Mouse (Mus musculus): ENCODE data around the gene Rps15. TPM values are rescaled to one million over a fixed set of nuclear protein-coding genes. Genes with fewer than 3 reads are reported as not detected.
A peak's percentile ranks its signal among the peaks of the same experiment; 100 is the strongest.

Rps15 gene
- polyA plus RNA-seq, 1 experiment from 2014 or later: 828 TPM

GRCm38 (mm10) chr10:80299824-80300223, 7.6 kb downstream of the Rps15 start:
- Histone ChIP-seq H3K27me3 (ENCODE audit: control insufficient read depth, insufficient read depth, low read length) (peaks cover 64% of the 10 kb centered on the region), H3K9ac (ENCODE audit: low read depth, low read length) (no peak overlapping the region), H3K27ac (ENCODE audit: low read depth, low read length) (no peak overlapping the region), H3K9me3 (replicated peaks; ENCODE audit: control insufficient read depth, low read length) (no peaks in the 10 kb centered on the region), H3K4me2 (no peak overlapping the region), H3K4me1 (ENCODE audit: control insufficient read depth, insufficient read depth, low read length) (peaks cover 9% of the 10 kb centered on the region; the same call in 1 of the 2 replicates), H3K4me3 (ENCODE audit: low read depth, low read length) (no peak overlapping the region), H3K36me3 (ENCODE audit: control insufficient read depth, insufficient read depth, low read length) (peaks cover 2% of the 10 kb centered on the region; the same call in 1 of the 2 replicates)
- no peak for ATAC-seq (replicated peaks; ENCODE audit: insufficient number of reproducible peaks, low FRiP score, low TSS enrichment)
- WGBS (ENCODE audit: insufficient replicate concordance): 51% methylated on average over 10 of the region's 10 CpGs

- 26% methylated on average over 11 of the region's 11 CpGs for WGBS (ENCODE audit: insufficient replicate concordance)
- no peak overlapping the region for H3K9ac ChIP-seq (ENCODE audit: low read depth, low read length)
- H3K4me3 ChIP-seq (ENCODE audit: low read depth, low read length): no peak overlapping the region
- peaks cover 6% of the 10 kb centered on the region; the same call in 1 of the 2 replicates for H3K4me1 ChIP-seq (ENCODE audit: control insufficient read depth, insufficient read depth, low read length)
- no peak for ATAC-seq (replicated peaks; ENCODE audit: insufficient number of reproducible peaks, low FRiP score, low TSS enrichment)
- H3K27me3 ChIP-seq (ENCODE audit: control insufficient read depth, insufficient read depth, low read length): peaks cover 73% of the 10 kb centered on the region
- no peaks in the 10 kb centered on the region for H3K36me3 ChIP-seq (ENCODE audit: control insufficient read depth, insufficient read depth, low read length)
- no peaks in the 10 kb centered on the region for H3K9me3 ChIP-seq (replicated peaks; ENCODE audit: control insufficient read depth, low read length)
- H3K27ac ChIP-seq (ENCODE audit: low read depth, low read length): no peak overlapping the region
- no peak overlapping the region for H3K4me2 ChIP-seq
These were observed 8.5 kb downstream of the Rps15 start for GRCm38 (mm10) chr10:80300672-80301181.

GRCm38 (mm10) chr10:80301256-80302081, 9.2 kb downstream of the Rps15 start:
- Histone ChIP-seq H3K27me3 (ENCODE audit: control insufficient read depth, insufficient read depth, low read length) (peaks cover 80% of the 10 kb centered on the region), H3K36me3 (ENCODE audit: control insufficient read depth, insufficient read depth, low read length) (no peaks in the 10 kb centered on the region), H3K9me3 (replicated peaks; ENCODE audit: control insufficient read depth, low read length) (no peaks in the 10 kb centered on the region), H3K4me1 (ENCODE audit: control insufficient read depth, insufficient read depth, low read length) (peaks cover 6% of the 10 kb centered on the region; the same call in 1 of the 2 replicates), H3K27ac (ENCODE audit: low read depth, low read length) (no peak overlapping the region), H3K4me3 (ENCODE audit: low read depth, low read length) (no peak overlapping the region), H3K9ac (ENCODE audit: low read depth, low read length) (no peak overlapping the region), H3K4me2 (no peak overlapping the region)
- no peak for ATAC-seq (replicated peaks; ENCODE audit: insufficient number of reproducible peaks, low FRiP score, low TSS enrichment)
- WGBS (ENCODE audit: insufficient replicate concordance): 69% methylated on average over 10 of the region's 10 CpGs

- Histone ChIP-seq H3K4me2 (peak overlapping the region; percentile 38; the same call in 1 of the 2 replicates), H3K9ac (ENCODE audit: low read depth, low read length) (no peak overlapping the region), H3K27me3 (ENCODE audit: control insufficient read depth, insufficient read depth, low read length) (peaks cover 81% of the 10 kb centered on the region), H3K27ac (ENCODE audit: low read depth, low read length) (no peak overlapping the region), H3K4me3 (ENCODE audit: low read depth, low read length) (no peak overlapping the region), H3K4me1 (ENCODE audit: control insufficient read depth, insufficient read depth, low read length) (peaks cover 6% of the 10 kb centered on the region; the same call in 1 of the 2 replicates), H3K36me3 (ENCODE audit: control insufficient read depth, insufficient read depth, low read length) (no peaks in the 10 kb centered on the region), H3K9me3 (replicated peaks; ENCODE audit: control insufficient read depth, low read length) (no peaks in the 10 kb centered on the region)
- 53% methylated on average over 5 of the region's 5 CpGs for WGBS (ENCODE audit: insufficient replicate concordance)
- ATAC-seq (replicated peaks; ENCODE audit: insufficient number of reproducible peaks, low FRiP score, low TSS enrichment): no peak
These were observed 9.8 kb downstream of the Rps15 start for GRCm38 (mm10) chr10:80302082-80302355.

GRCm38 (mm10) chr10:80302471-80302881, 10.2 kb downstream of the Rps15 start:
- H3K27ac ChIP-seq (ENCODE audit: low read depth, low read length): no peak overlapping the region
- H3K4me2 ChIP-seq: peak overlapping the region; percentile 38; the same call in 1 of the 2 replicates

GRCm38 (mm10) chr10:80304458-80304857, 12.2 kb downstream of the Rps15 start:
- Histone ChIP-seq H3K4me2 (peak overlapping the region; percentile 30; the same call in 1 of the 2 replicates), H3K27me3 (ENCODE audit: control insufficient read depth, insufficient read depth, low read length) (peaks cover 74% of the 10 kb centered on the region), H3K9ac (ENCODE audit: low read depth, low read length) (no peak overlapping the region), H3K4me1 (ENCODE audit: control insufficient read depth, insufficient read depth, low read length) (peaks cover 6% of the 10 kb centered on the region; the same call in 1 of the 2 replicates), H3K27ac (ENCODE audit: low read depth, low read length) (no peak overlapping the region), H3K36me3 (ENCODE audit: control insufficient read depth, insufficient read depth, low read length) (no peaks in the 10 kb centered on the region), H3K4me3 (ENCODE audit: low read depth, low read length) (peak overlapping the region; percentile 2; the same call in 1 of the 2 replicates), H3K9me3 (replicated peaks; ENCODE audit: control insufficient read depth, low read length) (no peaks in the 10 kb centered on the region)
- 15% methylated on average over 12 of the region's 12 CpGs for WGBS (ENCODE audit: insufficient replicate concordance)
- ATAC-seq (replicated peaks; ENCODE audit: insufficient number of reproducible peaks, low FRiP score, low TSS enrichment): no peak

More at GRCm38 (mm10) chr10:80302471-80302881, 10.2 kb downstream of the Rps15 start:
- Histone ChIP-seq H3K4me1 (ENCODE audit: control insufficient read depth, insufficient read depth, low read length) (peaks cover 6% of the 10 kb centered on the region; the same call in 1 of the 2 replicates), H3K9ac (ENCODE audit: low read depth, low read length) (no peak overlapping the region), H3K27me3 (ENCODE audit: control insufficient read depth, insufficient read depth, low read length) (peaks cover 81% of the 10 kb centered on the region), H3K9me3 (replicated peaks; ENCODE audit: control insufficient read depth, low read length) (no peaks in the 10 kb centered on the region), H3K4me3 (ENCODE audit: low read depth, low read length) (no peak overlapping the region), H3K36me3 (ENCODE audit: control insufficient read depth, insufficient read depth, low read length) (no peaks in the 10 kb centered on the region)
- ATAC-seq (replicated peaks; ENCODE audit: insufficient number of reproducible peaks, low FRiP score, low TSS enrichment): no peak
- WGBS (ENCODE audit: insufficient replicate concordance): 9% methylated on average over 9 of the region's 9 CpGs

- 6% methylated on average over 25 of the region's 25 CpGs for WGBS (ENCODE audit: insufficient replicate concordance)
- Histone ChIP-seq H3K4me3 (ENCODE audit: low read depth, low read length) (peak overlapping the region; percentile 2; the same call in 1 of the 2 replicates), H3K9me3 (replicated peaks; ENCODE audit: control insufficient read depth, low read length) (no peaks in the 10 kb centered on the region), H3K36me3 (ENCODE audit: control insufficient read depth, insufficient read depth, low read length) (no peaks in the 10 kb centered on the region), H3K9ac (ENCODE audit: low read depth, low read length) (no peak overlapping the region), H3K4me2 (peak overlapping the region; percentile 30; the same call in 1 of the 2 replicates), H3K27me3 (ENCODE audit: control insufficient read depth, insufficient read depth, low read length) (peaks cover 71% of the 10 kb centered on the region), H3K4me1 (ENCODE audit: control insufficient read depth, insufficient read depth, low read length) (peaks cover 6% of the 10 kb centered on the region; the same call in 1 of the 2 replicates), H3K27ac (ENCODE audit: low read depth, low read length) (no peak overlapping the region)
- ATAC-seq (replicated peaks; ENCODE audit: insufficient number of reproducible peaks, low FRiP score, low TSS enrichment): no peak; the same call in 1 of the 2 replicates
These were observed 12.6 kb downstream of the Rps15 start for GRCm38 (mm10) chr10:80304862-80305261.

- Histone ChIP-seq H3K27ac (ENCODE audit: low read depth, low read length) (no peak overlapping the region), H3K4me3 (ENCODE audit: low read depth, low read length) (no peak overlapping the region), H3K9me3 (replicated peaks; ENCODE audit: control insufficient read depth, low read length) (no peaks in the 10 kb centered on the region), H3K36me3 (ENCODE audit: control insufficient read depth, insufficient read depth, low read length) (no peaks in the 10 kb centered on the region), H3K27me3 (ENCODE audit: control insufficient read depth, insufficient read depth, low read length) (peaks cover 90% of the 10 kb centered on the region), H3K9ac (ENCODE audit: low read depth, low read length) (no peak overlapping the region), H3K4me1 (ENCODE audit: control insufficient read depth, insufficient read depth, low read length) (peaks cover 32% of the 10 kb centered on the region), H3K4me2 (no peak overlapping the region)
- 65% methylated on average over 16 of the region's 16 CpGs for WGBS (ENCODE audit: insufficient replicate concordance)
- ATAC-seq (replicated peaks; ENCODE audit: insufficient number of reproducible peaks, low FRiP score, low TSS enrichment): no peak
These were observed 19.3 kb downstream of the Rps15 start for GRCm38 (mm10) chr10:80311560-80311959.
